Mouse (Mus musculus): ENCODE results near the gene Gm20825. TPM values are rescaled to one million over a fixed set of nuclear protein-coding genes. Genes with fewer than 3 reads are reported as not detected.
"Not testable (repeated sequence)": the region's sequence is repeated elsewhere in the genome, so short reads cannot be mapped to it uniquely, and the experiment has no call there.

Gm20825 gene
- not detected for total RNA-seq (2021)
- long read RNA-seq, experiment 1 = 0 reads
- long read RNA-seq, experiment 2 = 0 reads

DNA sequence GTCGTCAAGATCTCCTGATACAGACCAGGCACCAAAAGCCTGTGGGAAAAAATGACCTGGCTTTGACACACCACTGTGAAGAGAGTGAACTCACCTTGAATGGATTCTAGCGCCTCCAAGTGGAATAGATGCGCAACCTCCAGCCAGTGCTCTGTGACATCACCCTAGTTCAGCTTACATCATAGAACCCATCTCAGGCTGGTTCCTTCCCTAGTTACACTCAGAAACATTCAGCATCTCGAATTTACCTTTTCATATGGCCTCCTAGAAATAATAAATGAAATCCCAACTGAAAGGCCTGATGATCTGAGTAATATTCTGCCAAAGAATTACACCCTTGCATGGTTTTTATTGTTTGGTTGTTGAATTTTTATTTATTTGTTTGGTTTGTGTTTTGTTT is at the start of gene Gm20825:
Gm20825 (minus strand) TSS at position 101 of the 400 bp plus-strand sequence.
- intact Hi-C loops (cut with DNase I) = not testable (repeated sequence)

More for the DNA sequence above, at the start of gene Gm20825:
- DNase-seq = not testable (repeated sequence)

Other genes with a start within 250 kb of the Gm20825 start
- not detected for gene Gm29049, start 74.3 kb downstream of the Gm20825 start, total RNA-seq (2021)
- not detected for gene Gm20824, start 186.4 kb upstream of the Gm20825 start, total RNA-seq (2021)

All from heart, postnatal 14 days (tissue).